Mouse (Mus musculus) ES-Bruce4 (cell line): ENCODE measurements around the gene Slc8a1.

Experiments used
- CTCF ChIP-seq: IDR thresholded peaks from one replicate; pipeline ENCODE4 v1.8.1; 2011; ENCODE audit warnings: low read depth, low read length
- EP300 ChIP-seq: IDR thresholded peaks from 2 replicates; pipeline ENCODE4 v1.6.1; 2011; ENCODE audit warnings: low read depth, low read length; ENCODE audit not compliant: insufficient read depth
- POLR2A ChIP-seq: IDR thresholded peaks from one replicate; pipeline ENCODE4 v1.8.1; 2011; ENCODE audit warnings: low read length; ENCODE audit not compliant: insufficient read depth

- TF ChIP-seq POLR2A (no peak), CTCF (no peak), EP300 (no peak)
Observed at GRCm38 (mm10) chr17:81565634-81566372, 172.4 kb downstream of the Slc8a1 start.
